Mouse (Mus musculus) CH12.LX (cell line): Measurements from ENCODE around the gene Tut1. TPM values are rescaled to one million over a fixed set of nuclear protein-coding genes. Genes with fewer than 3 reads are reported as not detected.

Experiments used
- DNase-seq: peaks from one replicate; pipeline ENCODE4 v3.0.0-alpha.2; 2013; ENCODE audit errors: extremely low read depth
- H3K27ac ChIP-seq: 2 replicates; pipeline ENCODE4 v1.5.1; 2012; ENCODE audit warnings: low read depth, mild to moderate bottlenecking, control low read depth, moderate library complexity; ENCODE audit not compliant: insufficient read depth
- H3K27me3 ChIP-seq: replicated peaks from 2 replicates; pipeline ENCODE3; 2012; ENCODE audit warnings: inconsistent platforms
- H3K36me3 ChIP-seq, 2 experiments: replicated peaks in 1 of 2; 2 replicates each; pipeline versions ENCODE3 to v1.6.1; 2012; ENCODE audit warnings: inconsistent platforms in 1 of 2, low read length in 1 of 2, mild to moderate bottlenecking in 1 of 2, mixed read lengths in 1 of 2, moderate library complexity in 1 of 2; ENCODE audit not compliant: control insufficient read depth in 1 of 2, insufficient read depth in 1 of 2
- H3K4me1 ChIP-seq, 2 experiments: 2 replicates each; pipeline ENCODE4 v1.6.1; 2012; ENCODE audit warnings: inconsistent platforms in 1 of 2, moderate library complexity in 1 of 2; ENCODE audit not compliant: insufficient read depth in 2 of 2, control insufficient read depth in 1 of 2
- H3K4me2 ChIP-seq: 2 replicates; pipeline ENCODE4 v1.6.1; 2012; ENCODE audit warnings: low read depth, mild to moderate bottlenecking, control low read depth; ENCODE audit not compliant: poor library complexity, insufficient read depth, severe bottlenecking
- H3K4me3 ChIP-seq, 3 experiments: fragments of 150-350 bp in 1 of 3; sonication (generic) in 1 of 3; replicated peaks in 1 of 3; 2 replicates each; pipeline versions ENCODE3 to v1.5.1; 2011 to 2012; ENCODE audit warnings: low read depth in 2 of 3, low read length in 2 of 3, mild to moderate bottlenecking in 2 of 3, moderate library complexity in 2 of 3, control low read depth in 1 of 3, improper control_type of control experiment in 1 of 3, inconsistent platforms in 1 of 3, mixed read lengths in 1 of 3; ENCODE audit not compliant: poor library complexity in 1 of 3
- H3K79me2 ChIP-seq: replicated peaks from 2 replicates; pipeline ENCODE4 v1.6.1; 2012; ENCODE audit warnings: mild to moderate bottlenecking, moderate library complexity; ENCODE audit not compliant: control insufficient read depth, poor library complexity, insufficient read depth, severe bottlenecking; ENCODE audit errors: extremely low read depth
- H3K9ac ChIP-seq: 2 replicates; pipeline ENCODE4 v1.6.1; 2012; ENCODE audit warnings: low read depth, mild to moderate bottlenecking, control low read depth, moderate library complexity; ENCODE audit not compliant: insufficient read depth
- H3K9me3 ChIP-seq: replicated peaks from 2 replicates; pipeline ENCODE3; 2012; ENCODE audit warnings: low read length, inconsistent platforms, mixed read lengths
- BHLHE40 ChIP-seq: IDR thresholded peaks from 2 replicates; pipeline ENCODE4 v1.6.1; 2011; ENCODE audit warnings: mild to moderate bottlenecking, low read depth, low read length, improper control_type of control experiment
- CHD1 ChIP-seq: IDR thresholded peaks from 2 replicates; pipeline ENCODE4 v1.6.1; 2012; ENCODE audit warnings: low read depth, low read length, improper control_type of control experiment, inconsistent platforms
- CTCF ChIP-seq, 2 experiments: IDR thresholded peaks in 1 of 2; conservative IDR thresholded peaks in 1 of 2; 2 replicates each; pipeline ENCODE4 v1.5.1; 2011 to 2012; ENCODE audit warnings: low read depth in 2 of 2, low read length in 2 of 2, improper control_type of control experiment in 1 of 2, inconsistent platforms in 1 of 2, mild to moderate bottlenecking in 1 of 2, moderate library complexity in 1 of 2
- E2F4 ChIP-seq: IDR thresholded peaks from 2 replicates; pipeline ENCODE4 v1.6.1; 2011; ENCODE audit warnings: low read depth, low read length, improper control_type of control experiment; ENCODE audit not compliant: insufficient replicate concordance
- ELF1 ChIP-seq: IDR thresholded peaks from 2 replicates; pipeline ENCODE4 v1.6.1; 2014; ENCODE audit warnings: low read depth, mild to moderate bottlenecking, inconsistent platforms, low read length, improper control_type of control experiment
- ETS1 ChIP-seq: conservative IDR thresholded peaks from 2 replicates; pipeline ENCODE4 v1.6.1; 2012; ENCODE audit warnings: low read depth, mild to moderate bottlenecking, inconsistent platforms, low read length, improper control_type of control experiment, moderate library complexity
- GABPA ChIP-seq: IDR thresholded peaks from 2 replicates; pipeline ENCODE4 v1.6.1; 2012; ENCODE audit warnings: low read depth, low read length, improper control_type of control experiment, inconsistent platforms; ENCODE audit not compliant: insufficient replicate concordance
- IRF4 ChIP-seq: IDR thresholded peaks from 2 replicates; pipeline ENCODE4 v1.6.1; 2014; ENCODE audit warnings: low read depth, mild to moderate bottlenecking, inconsistent platforms, low read length, improper control_type of control experiment
- JUN ChIP-seq: IDR thresholded peaks from 2 replicates; pipeline ENCODE4 v1.6.1; 2011; ENCODE audit warnings: low read depth, mild to moderate bottlenecking, low read length, improper control_type of control experiment, moderate library complexity; ENCODE audit not compliant: insufficient read depth
- JUND ChIP-seq: conservative IDR thresholded peaks from 2 replicates; pipeline ENCODE4 v1.6.1; 2011; ENCODE audit warnings: low read depth, low read length, improper control_type of control experiment
- KAT2A ChIP-seq: IDR thresholded peaks from 2 replicates; pipeline ENCODE4 v1.6.1; 2012; ENCODE audit warnings: low read length, improper control_type of control experiment, inconsistent platforms; ENCODE audit not compliant: insufficient replicate concordance
- MAFK ChIP-seq: IDR thresholded peaks from 2 replicates; pipeline ENCODE4 v1.6.1; 2011; ENCODE audit warnings: low read length, improper control_type of control experiment; ENCODE audit not compliant: insufficient replicate concordance
- MAZ ChIP-seq: IDR thresholded peaks from 2 replicates; pipeline ENCODE4 v1.6.1; 2012; ENCODE audit warnings: low read depth, mild to moderate bottlenecking, inconsistent platforms, low read length, improper control_type of control experiment, moderate library complexity
- MEF2A ChIP-seq: IDR thresholded peaks from 2 replicates; pipeline ENCODE4 v1.6.1; 2014; ENCODE audit warnings: low read depth, mild to moderate bottlenecking, inconsistent platforms, low read length, improper control_type of control experiment, borderline replicate concordance
- MXI1 ChIP-seq: IDR thresholded peaks from 2 replicates; pipeline ENCODE4 v1.6.1; 2011; ENCODE audit warnings: mild to moderate bottlenecking, low read depth, low read length, improper control_type of control experiment
- MYC ChIP-seq: IDR thresholded peaks from 2 replicates; pipeline ENCODE4 v1.6.1; 2011; ENCODE audit warnings: low read depth, mild to moderate bottlenecking, improper control_type of control experiment, low read length
- NELFE ChIP-seq: IDR thresholded peaks from 2 replicates; pipeline ENCODE4 v1.6.1; 2011; ENCODE audit warnings: low read depth, low read length, improper control_type of control experiment
- NRF1 ChIP-seq: IDR thresholded peaks from 2 replicates; pipeline ENCODE4 v1.6.1; 2014; ENCODE audit warnings: low read depth, mild to moderate bottlenecking, inconsistent platforms, low read length, improper control_type of control experiment, moderate library complexity
- PAX5 ChIP-seq: IDR thresholded peaks from 2 replicates; pipeline ENCODE4 v1.6.1; 2012; ENCODE audit warnings: low read length, inconsistent platforms, mixed read lengths
- POLR2A ChIP-seq: IDR thresholded peaks from 2 replicates; pipeline ENCODE4 v1.6.1; 2011; ENCODE audit warnings: low read depth, mild to moderate bottlenecking, improper control_type of control experiment, low read length
- RCOR1 ChIP-seq: conservative IDR thresholded peaks from 2 replicates; pipeline ENCODE4 v1.6.1; 2012; ENCODE audit warnings: low read depth, mild to moderate bottlenecking, inconsistent platforms, low read length, improper control_type of control experiment
- SIN3A ChIP-seq: IDR thresholded peaks from 2 replicates; pipeline ENCODE4 v1.6.1; 2012; ENCODE audit warnings: low read length, improper control_type of control experiment, inconsistent platforms
- SMC3 ChIP-seq: IDR thresholded peaks from 2 replicates; pipeline ENCODE4 v1.6.1; 2011; ENCODE audit warnings: low read depth, low read length, improper control_type of control experiment
- TBP ChIP-seq: conservative IDR thresholded peaks from 2 replicates; pipeline ENCODE4 v1.6.1; 2011; ENCODE audit warnings: low read depth, low read length, improper control_type of control experiment
- TCF12 ChIP-seq: IDR thresholded peaks from 2 replicates; pipeline ENCODE4 v1.6.1; 2014; ENCODE audit warnings: low read depth, mild to moderate bottlenecking, inconsistent platforms, low read length, improper control_type of control experiment
- UBTF ChIP-seq: IDR thresholded peaks from 2 replicates; pipeline ENCODE4 v1.6.1; 2012; ENCODE audit warnings: low read depth, mild to moderate bottlenecking, inconsistent platforms, low read length, improper control_type of control experiment, moderate library complexity
- USF1 ChIP-seq: IDR thresholded peaks from 2 replicates; pipeline ENCODE4 v1.6.1; 2014; ENCODE audit warnings: low read depth, mild to moderate bottlenecking, inconsistent platforms, low read length, improper control_type of control experiment
- ZKSCAN1 ChIP-seq: IDR thresholded peaks from 2 replicates; pipeline ENCODE4 v1.6.1; 2012; ENCODE audit warnings: low read depth, inconsistent platforms, low read length, improper control_type of control experiment, borderline replicate concordance
- ZMIZ1 ChIP-seq: IDR thresholded peaks from 2 replicates; pipeline ENCODE4 v1.6.1; 2012; ENCODE audit warnings: low read depth, mild to moderate bottlenecking, inconsistent platforms, low read length, improper control_type of control experiment
- ZNF384 ChIP-seq: IDR thresholded peaks from 2 replicates; pipeline ENCODE4 v1.6.1; 2012; ENCODE audit warnings: low read depth, low read length, improper control_type of control experiment, inconsistent platforms
- dilution Hi-C: fragments of 300-500 bp; cut with MboI; formaldehyde crosslinking; loops from 2 replicates; pipeline ENCODE4 v1.14.3; 2020; ENCODE audit warnings: low sequenced_read_pairs; ENCODE audit not compliant: extremely low pct_unique_long_range_greater_than_20kb, extremely low pct_ligation_motif_present
- in situ Hi-C: fragments of 300-500 bp; cut with MboI; formaldehyde crosslinking; loops from 3 replicates; pipeline ENCODE4 v1.14.3; 2019; ENCODE audit warnings: low sequenced_read_pairs, low pct_ligation_motif_present, low pct_unique_long_range_greater_than_20kb, mixed read lengths
- polyA plus RNA-seq: library from polyadenylated mRNA; unstranded; fragments of >175 nt; gene quantifications from 2 replicates; pipeline ENCODE4 v1.2.1, GENCODE M21; 2012; ENCODE audit warnings: low read depth; ENCODE audit not compliant: insufficient read length
- total RNA-seq, 2 experiments: library from RNA; depleted of rRNA; stranded (reverse); fragments of 300-350 nt in 1 of 2; fragments of >200 nt in 1 of 2; gene quantifications; 2 replicates each; pipeline ENCODE4 v1.2.3; 2012 to 2014

Gene Tut1
- total and polyA plus RNA-seq, 3 experiments: 40.4 to 54.9 (median 47.7) TPM

GRCm38 (mm10) chr19:8966198-8966589 is 12.5 kb downstream of the Tut1 start:
- Histone ChIP-seq H3K4me2 (peak overlapping the region; percentile 82), H3K9ac (peak overlapping the region; percentile 76), H3K27ac (peak overlapping the region; percentile 62)
- TF ChIP-seq SMC3: no peak
- TF ChIP-seq MAFK: no peak
- no peak for TF ChIP-seq POLR2A
- TF ChIP-seq SIN3A: no peak
- no peak for TF ChIP-seq NRF1
- no peak for TF ChIP-seq CTCF (conservative IDR thresholded peaks at IDR 0.05 in 1 of 2, IDR thresholded peaks at IDR 0.05 in 1 of 2; ENCODE audit: low read depth in 2 of 2, low read length in 2 of 2)
- 0 out of 2 replicates have a peak, but pooled peaks have one; percentile 6 for TF ChIP-seq ETS1
- TF ChIP-seq BHLHE40: no peak
- TF ChIP-seq ZMIZ1: no peak
- TF ChIP-seq ZNF384: no peak
- TF ChIP-seq MXI1: 0 out of 2 replicates have a peak, but pooled peaks have one; percentile 18
- TF ChIP-seq, all 38 proteins: peak for 2
- Histone ChIP-seq H3K4me1 (peaks cover 9 to 41% of the 10 kb centered on the region in 2 experiments), H3K4me3 (peak overlapping the region; percentile 61 to 99 (median 78)), H3K79me2 (peaks cover 53% of the 10 kb centered on the region), H3K27me3 (no peaks in the 10 kb centered on the region), H3K9me3 (no peaks in the 10 kb centered on the region), H3K36me3 (peaks cover 71 to 82% of the 10 kb centered on the region in 2 experiments)
- dilution Hi-C loops (no loop called here), in situ Hi-C loops (no loop called here)
- DNase-seq: no peak

DNA sequence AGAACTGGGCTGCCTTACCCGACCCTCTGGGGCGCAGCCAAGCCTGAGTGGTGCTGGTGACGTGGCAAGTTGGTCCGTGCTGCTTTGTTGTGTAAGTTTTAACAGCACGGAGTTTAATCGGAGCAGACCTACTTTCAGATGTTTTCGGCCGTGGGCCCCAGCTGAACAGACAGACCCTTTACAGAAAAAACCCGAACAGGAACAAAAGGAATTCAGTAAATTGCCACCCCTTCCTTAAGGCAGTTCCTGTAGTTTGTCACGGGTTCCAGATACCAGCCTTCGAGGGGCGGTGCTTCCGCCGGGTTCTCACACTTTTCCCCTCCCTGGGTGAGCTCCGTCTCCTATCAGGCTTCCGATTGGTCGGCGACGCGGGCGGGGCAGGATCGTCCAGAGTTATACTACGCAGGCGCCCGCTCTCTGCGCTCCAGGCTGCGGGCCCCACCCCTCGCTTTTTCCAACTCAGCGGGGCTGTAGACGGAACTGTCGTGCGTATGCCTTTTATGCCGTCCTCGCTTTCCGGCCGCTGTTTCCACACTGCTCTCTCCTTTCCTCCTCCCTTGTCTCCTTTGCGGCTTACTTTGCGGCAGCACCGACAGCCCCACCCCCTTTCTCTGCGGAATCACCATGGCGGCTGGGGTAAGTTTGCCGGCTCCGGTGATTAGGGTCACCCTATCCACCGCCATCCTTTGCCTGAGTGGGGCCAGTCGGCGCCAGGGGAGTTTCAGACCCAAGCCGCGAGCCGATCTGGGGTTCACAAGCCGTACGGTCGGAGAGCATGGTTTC is 13.1 kb downstream of the Tut1 start, which contains the start of gene Eef1g:
TSS of gene Eef1g (plus strand) at position 452 of the 783 bp plus-strand sequence.
- Histone ChIP-seq H3K4me1 (peaks cover 10 to 47% of the 10 kb centered on the region in 2 experiments), H3K36me3 (peaks cover 67 to 82% of the 10 kb centered on the region in 2 experiments), H3K4me2 (peak within 1 kb of the TSS; percentile 91), H3K9me3 (no peaks in the 10 kb centered on the region), H3K4me3 (peak within 1 kb of the TSS; percentile 78 to 99 (median 94)), H3K27ac (peak within 1 kb of the TSS; percentile 62), H3K9ac (peak within 1 kb of the TSS; percentile 98), H3K27me3 (no peaks in the 10 kb centered on the region), H3K79me2 (peaks cover 53% of the 10 kb centered on the region)
- dilution Hi-C loops: no loop called here
- DNase-seq: peak; percentile 99
- in situ Hi-C loops: no loop called here
- peak; percentile 89 for TF ChIP-seq NRF1
- TF ChIP-seq GABPA: no peak
- TF ChIP-seq E2F4: no peak
- TF ChIP-seq ETS1: no peak
- TF ChIP-seq CTCF (conservative IDR thresholded peaks at IDR 0.05 in 1 of 2, IDR thresholded peaks at IDR 0.05 in 1 of 2; ENCODE audit: low read depth in 2 of 2, low read length in 2 of 2): no peak
- TF ChIP-seq MEF2A: no peak
- no peak for TF ChIP-seq ZKSCAN1
- peak; percentile 22 for TF ChIP-seq USF1
- no peak for TF ChIP-seq PAX5
- peak; percentile 97 for TF ChIP-seq TCF12
- peak; percentile 92 for TF ChIP-seq MXI1
- peak; percentile 78 for TF ChIP-seq TBP
- peak; percentile 27 for TF ChIP-seq BHLHE40
- no peak for TF ChIP-seq JUND
- TF ChIP-seq SIN3A: peak; percentile 69
- no peak for TF ChIP-seq CHD1
- 0 out of 2 replicates have a peak, but pooled peaks have one; percentile 86 for TF ChIP-seq MYC
- peak; percentile 89 for TF ChIP-seq NELFE
- no peak for TF ChIP-seq ZNF384
- peak; percentile 81 for TF ChIP-seq ELF1
- no peak for TF ChIP-seq UBTF
- peak; percentile 98 for TF ChIP-seq MAZ
- TF ChIP-seq KAT2A: peak; percentile 74
- no peak for TF ChIP-seq JUN
- TF ChIP-seq IRF4: 0 out of 2 replicates have a peak, but pooled peaks have one; percentile 15
- no peak for TF ChIP-seq RCOR1
